Mouse (Mus musculus) hindbrain, embryonic 14.5 days (tissue): ENCODE results near the gene Gdf7. TPM values are rescaled to one million over a fixed set of nuclear protein-coding genes. Genes with fewer than 3 reads are reported as not detected.
A peak's percentile ranks its signal among the peaks of the same experiment; 100 is the strongest.

Source experiments
- ATAC-seq: fragments of 200-750 bp; cut with Nextera tagmentation; 2 replicates; pipeline ENCODE4 v1.8.0; 2017; ENCODE audit warnings: moderate number of reproducible peaks, mild to moderate bottlenecking, moderate TSS enrichment, moderate library complexity; ENCODE audit not compliant: low FRiP score
- DNase-seq: peaks from one replicate; pipeline ENCODE4 v3.0.0-alpha.2; 2015; ENCODE audit warnings: low spot score
- H3K27ac ChIP-seq: fragments of 300-500 bp; sonication (generic); 2 replicates; pipeline ENCODE4 v1.5.1; 2014; ENCODE audit warnings: mild to moderate bottlenecking, moderate library complexity
- H3K27me3 ChIP-seq: fragments of 300-500 bp; sonication (generic); 2 replicates; pipeline ENCODE4 v1.6.1; 2014; ENCODE audit warnings: mild to moderate bottlenecking, low read length, mixed read lengths; ENCODE audit not compliant: control insufficient read depth, insufficient read depth
- H3K36me3 ChIP-seq: fragments of 300-500 bp; sonication (generic); replicated peaks from 2 replicates; pipeline ENCODE4 v1.6.1; 2014; ENCODE audit not compliant: control insufficient read depth, insufficient read depth
- H3K4me1 ChIP-seq: fragments of 300-500 bp; sonication (generic); replicated peaks from 2 replicates; pipeline ENCODE4 v1.6.1; 2014; ENCODE audit warnings: antibody characterized with exemption, low read length, mixed read lengths; ENCODE audit not compliant: control insufficient read depth, insufficient read depth
- H3K4me2 ChIP-seq: fragments of 300-500 bp; sonication (generic); replicated peaks from 2 replicates; pipeline ENCODE4 v1.6.1; 2014; ENCODE audit warnings: mild to moderate bottlenecking, moderate library complexity
- H3K4me3 ChIP-seq: fragments of 300-500 bp; sonication (generic); replicated peaks from 2 replicates; pipeline ENCODE4 v1.5.1; 2014; ENCODE audit warnings: mild to moderate bottlenecking, low read length
- H3K9ac ChIP-seq: fragments of 300-500 bp; sonication (generic); 2 replicates; pipeline ENCODE4 v1.6.1; 2014
- H3K9me3 ChIP-seq: fragments of 300-500 bp; sonication (generic); 2 replicates; pipeline ENCODE4 v1.6.1; 2016; ENCODE audit warnings: low read length; ENCODE audit not compliant: control insufficient read depth
- WGBS: fragments of 180-500 bp; shearing (Covaris S2); extraction: QIAGEN DNeasy Blood & Tissue Kit; methylation state at CpG from one replicate; pipeline ENCODE4 v1.1.7; 2014; 5-methylcytosine and 5-hydroxymethylcytosine counted together
- polyA plus RNA-seq: library from polyadenylated mRNA; unstranded; fragments of >200 nt; fragmentation: Nextera tagmentation; extraction: Ambion mirVana; gene quantifications from 2 replicates; pipeline ENCODE4 v1.2.1, GENCODE M21; 2014

The Gdf7 gene
- polyA plus RNA-seq, 1 experiment from 2014 or later: 0.67 TPM

- Histone ChIP-seq H3K4me1 (peaks cover 15% of the 10 kb centered on the region; the same call in 1 of the 2 replicates), H3K9me3 (no peaks in the 10 kb centered on the region), H3K27ac (no peak overlapping the region), H3K9ac (0 out of 2 replicates have a peak overlapping the region, but pooled peaks have one; percentile 8), H3K4me2 (no peak overlapping the region), H3K27me3 (no peaks in the 10 kb centered on the region), H3K36me3 (peaks cover 42% of the 10 kb centered on the region; the same call in 1 of the 2 replicates), H3K4me3 (no peak overlapping the region)
- no peak for ATAC-seq
- no peak for DNase-seq
- WGBS: 19% methylated on average over 13 of the region's 13 CpGs
Measured at GRCm38 (mm10) chr12:8339591-8340319, 38.0 kb upstream of the Gdf7 start.

DNA sequence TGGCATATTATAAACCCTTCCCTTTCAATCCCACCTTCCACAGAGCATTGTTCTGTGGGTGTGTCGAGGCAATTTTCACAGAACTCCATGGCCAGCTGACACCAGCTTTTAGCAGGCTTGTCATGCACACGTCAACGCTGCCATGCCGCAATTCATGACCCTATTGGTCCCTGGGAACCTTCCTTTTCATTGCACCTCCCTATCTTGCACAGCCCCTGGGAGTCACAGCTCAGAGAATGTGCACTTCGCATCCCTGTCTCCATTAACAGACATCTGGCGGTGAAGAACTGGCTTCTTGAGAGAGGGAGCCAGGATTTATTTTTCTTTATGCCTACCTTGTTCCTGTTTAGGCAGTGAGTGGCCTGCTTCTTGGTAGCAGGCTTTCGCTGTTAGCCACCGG is 37.2 kb upstream of the Gdf7 start:
- H3K9ac ChIP-seq: 0 out of 2 replicates have a peak overlapping the region, but pooled peaks have one; percentile 35
- DNase-seq (no peak), ATAC-seq (peak; percentile 12; the same call in 1 of the 2 replicates)
- no peak overlapping the region for H3K27ac ChIP-seq
- 48% methylated on average over 8 of the region's 8 CpGs for WGBS
- H3K4me1 ChIP-seq: peaks cover 15% of the 10 kb centered on the region; the same call in 1 of the 2 replicates
- H3K4me3 ChIP-seq: no peak overlapping the region
- H3K36me3 ChIP-seq: peaks cover 42% of the 10 kb centered on the region; the same call in 1 of the 2 replicates
- H3K27me3 ChIP-seq: no peaks in the 10 kb centered on the region
- H3K9me3 ChIP-seq: no peaks in the 10 kb centered on the region
- no peak overlapping the region for H3K4me2 ChIP-seq

DNA sequence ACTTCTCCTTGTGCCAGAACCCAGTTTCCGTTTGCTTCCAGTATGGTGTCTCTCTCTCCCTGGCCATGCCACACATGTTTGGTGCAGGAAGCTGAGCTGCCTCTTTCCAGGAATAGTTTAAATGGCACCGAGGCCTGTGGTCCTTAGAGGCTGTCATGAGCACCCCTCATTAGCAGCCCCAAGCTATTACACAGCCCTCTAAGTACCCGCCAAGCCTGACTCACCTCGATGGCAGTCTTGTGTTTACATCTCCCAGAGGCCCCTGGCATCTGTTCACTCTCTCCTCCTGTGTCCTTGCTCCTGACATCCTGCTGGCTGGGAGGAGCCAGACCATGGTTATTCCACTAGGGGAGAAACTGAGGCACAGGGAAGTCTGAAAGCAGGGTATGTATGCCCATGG is 36.7 kb upstream of the Gdf7 start:
- H3K36me3 ChIP-seq: peaks cover 42% of the 10 kb centered on the region; the same call in 1 of the 2 replicates
- H3K9ac ChIP-seq: 0 out of 2 replicates have a peak overlapping the region, but pooled peaks have one; percentile 35
- H3K4me1 ChIP-seq: peaks cover 15% of the 10 kb centered on the region; the same call in 1 of the 2 replicates
- no peak overlapping the region for H3K4me2 ChIP-seq
- H3K9me3 ChIP-seq: no peaks in the 10 kb centered on the region
- no peak overlapping the region for H3K27ac ChIP-seq
- 67% methylated on average over 4 of the region's 4 CpGs for WGBS
- no peak overlapping the region for H3K4me3 ChIP-seq
- DNase-seq (no peak), ATAC-seq (no peak)
- no peaks in the 10 kb centered on the region for H3K27me3 ChIP-seq

DNA sequence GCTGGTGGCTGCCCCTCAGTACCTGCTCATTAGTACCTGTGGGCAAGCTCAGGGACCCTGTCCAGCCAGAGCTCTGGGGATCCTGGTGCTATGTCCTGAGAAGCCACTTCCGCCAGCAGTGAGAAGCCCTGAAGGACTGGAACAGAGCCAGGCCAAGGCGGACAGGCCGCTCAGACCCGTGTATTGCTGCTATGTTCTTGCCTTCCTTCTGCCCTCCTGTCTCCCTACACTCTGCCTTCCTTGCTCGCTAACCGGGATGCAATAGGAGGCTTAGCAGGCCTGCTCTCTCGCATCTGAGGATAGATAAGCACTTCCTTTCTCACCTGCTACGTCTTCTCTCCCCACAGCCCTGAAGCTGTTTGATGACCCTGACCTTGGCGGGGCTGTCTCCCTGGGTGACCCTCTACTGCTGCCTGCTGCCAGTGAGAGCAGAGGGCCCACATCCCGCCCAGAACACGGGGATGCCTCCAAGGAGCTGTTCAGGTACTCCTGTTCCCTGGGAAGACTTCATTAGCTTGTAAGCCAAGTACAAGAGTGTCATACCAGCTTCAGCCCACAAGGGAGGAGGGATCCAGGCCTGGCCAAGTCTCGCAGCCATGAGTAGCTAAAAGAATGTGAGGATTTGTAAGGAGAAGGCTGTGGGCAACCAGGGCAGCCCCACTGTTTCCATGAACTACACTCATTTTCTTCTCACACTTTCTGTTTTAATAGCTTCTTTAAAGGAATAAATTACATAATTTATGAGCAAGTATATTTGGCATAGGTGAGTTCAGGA is 35.7 kb upstream of the Gdf7 start:
- Histone ChIP-seq H3K27me3 (no peaks in the 10 kb centered on the region), H3K4me1 (peaks cover 15% of the 10 kb centered on the region; the same call in 1 of the 2 replicates), H3K4me2 (no peak overlapping the region), H3K4me3 (no peak overlapping the region), H3K27ac (no peak overlapping the region), H3K9ac (0 out of 2 replicates have a peak overlapping the region, but pooled peaks have one; percentile 9), H3K36me3 (peaks cover 37% of the 10 kb centered on the region; the same call in 1 of the 2 replicates), H3K9me3 (no peaks in the 10 kb centered on the region)
- 82% methylated on average over 12 of the region's 12 CpGs for WGBS
- ATAC-seq: no peak
- DNase-seq: no peak

DNA sequence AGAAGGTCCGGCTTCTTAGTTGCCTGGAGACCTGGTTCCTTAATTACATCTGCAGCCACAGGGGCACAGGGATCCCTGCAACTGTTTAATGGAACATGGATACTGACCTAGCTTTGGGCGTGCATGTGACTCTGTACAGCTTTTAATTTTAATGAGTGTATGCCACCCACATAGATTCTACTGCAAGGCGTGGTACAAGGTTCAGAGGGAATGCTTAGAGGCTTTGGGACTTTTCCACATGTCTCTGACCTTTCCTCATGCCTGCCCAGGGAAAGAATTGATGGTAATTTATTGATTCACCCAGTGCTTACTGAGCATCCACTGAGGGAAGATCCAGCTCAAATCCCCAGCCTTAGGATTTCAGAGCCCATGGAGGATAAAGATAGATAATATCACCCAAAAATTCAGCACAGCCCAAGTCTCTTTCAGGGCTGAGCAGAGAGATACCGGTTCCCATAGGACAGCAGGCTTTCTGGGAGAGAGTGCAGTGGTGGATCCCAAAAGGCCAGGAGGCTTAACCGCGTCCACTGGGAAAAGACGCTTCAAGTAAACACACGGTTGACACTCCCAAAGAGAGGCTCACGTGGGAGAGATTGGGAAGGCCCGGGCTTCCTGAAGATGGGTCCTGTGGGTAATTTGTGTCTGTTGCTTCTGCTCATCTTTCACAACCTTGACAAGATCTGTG is 35.0 kb upstream of the Gdf7 start:
- DNase-seq: no peak
- 84% methylated on average over 10 of the region's 10 CpGs for whole genome bisulfite sequencing
- Histone ChIP-seq H3K4me1 (peaks cover 19% of the 10 kb centered on the region; the same call in 1 of the 2 replicates), H3K27ac (no peak overlapping the region), H3K9ac (no peak overlapping the region), H3K4me2 (no peak overlapping the region), H3K4me3 (no peak overlapping the region), H3K9me3 (no peaks in the 10 kb centered on the region), H3K36me3 (peaks cover 30% of the 10 kb centered on the region; the same call in 1 of the 2 replicates), H3K27me3 (no peaks in the 10 kb centered on the region)
- ATAC-seq: no peak

- H3K4me3 ChIP-seq: no peak overlapping the region
- WGBS: 100% methylated on average over 2 of the region's 2 CpGs
- no peak for ATAC-seq
- no peak overlapping the region for H3K9ac ChIP-seq
- no peaks in the 10 kb centered on the region for H3K27me3 ChIP-seq
- H3K4me2 ChIP-seq: no peak overlapping the region
- H3K4me1 ChIP-seq: peaks cover 19% of the 10 kb centered on the region; the same call in 1 of the 2 replicates
- H3K9me3 ChIP-seq: no peaks in the 10 kb centered on the region
- no peak for DNase-seq
- peaks cover 29% of the 10 kb centered on the region; the same call in 1 of the 2 replicates for H3K36me3 ChIP-seq
- no peak overlapping the region for H3K27ac ChIP-seq
Measured at GRCm38 (mm10) chr12:8335503-8335902, 33.7 kb upstream of the Gdf7 start.

DNA sequence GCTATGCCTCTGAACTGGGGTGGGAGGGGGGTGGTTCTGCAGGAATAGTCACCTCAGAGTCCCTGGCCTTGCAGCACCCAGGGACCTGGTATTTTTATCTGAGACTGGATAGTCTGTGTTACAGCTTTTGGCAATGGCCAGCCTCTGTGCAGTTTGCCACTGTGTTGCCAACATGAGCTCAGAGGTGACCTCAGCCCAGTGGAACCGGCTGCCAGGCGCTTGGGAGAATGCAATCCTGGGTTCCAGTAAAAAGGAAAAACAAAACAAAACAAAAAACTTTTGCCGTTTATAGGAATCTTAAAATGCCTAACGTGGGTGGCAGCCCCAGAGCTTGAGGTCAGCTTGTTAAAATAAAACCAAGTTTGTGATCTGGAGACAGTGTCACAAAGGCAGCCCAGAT is 32.5 kb upstream of the Gdf7 start:
- no peak for DNase-seq
- no peak overlapping the region for H3K9ac ChIP-seq
- peaks cover 10% of the 10 kb centered on the region; the same call in 1 of the 2 replicates for H3K4me1 ChIP-seq
- H3K4me3 ChIP-seq: no peak overlapping the region
- no peaks in the 10 kb centered on the region for H3K9me3 ChIP-seq
- peaks cover 29% of the 10 kb centered on the region; the same call in 1 of the 2 replicates for H3K36me3 ChIP-seq
- H3K27me3 ChIP-seq: no peaks in the 10 kb centered on the region
- ATAC-seq: no peak
- 88% methylated on average over 4 of the region's 4 CpGs for WGBS
- H3K4me2 ChIP-seq: no peak overlapping the region
- no peak overlapping the region for H3K27ac ChIP-seq

GRCm38 (mm10) chr12:8333617-8334016 is 31.9 kb upstream of the Gdf7 start:
- Histone ChIP-seq H3K9me3 (no peaks in the 10 kb centered on the region), H3K27me3 (no peaks in the 10 kb centered on the region), H3K27ac (no peak overlapping the region), H3K9ac (no peak overlapping the region), H3K36me3 (peaks cover 28% of the 10 kb centered on the region; the same call in 1 of the 2 replicates), H3K4me3 (no peak overlapping the region), H3K4me1 (peaks cover 6% of the 10 kb centered on the region; the same call in 1 of the 2 replicates), H3K4me2 (no peak overlapping the region)
- WGBS: 95% methylated on average over 8 of the region's 8 CpGs
- ATAC-seq (no peak), DNase-seq (no peak)
